Mouse (Mus musculus) heart, postnatal 4 days (tissue): Measurements from ENCODE around the gene Ror2. TPM values are rescaled to one million over a fixed set of nuclear protein-coding genes. Genes with fewer than 3 reads are reported as not detected.
A peak's percentile ranks its signal among the peaks of the same experiment; 100 is the strongest.
"Not testable (repeated sequence)": the region's sequence is repeated elsewhere in the genome, so short reads cannot be mapped to it uniquely, and the experiment has no call there.

Source experiments
- DNase-seq: peaks from one replicate; pipeline ENCODE4 v3.0.0; 2021
- total RNA-seq, 2 experiments: library from RNA; stranded (reverse); gene quantifications; 2 replicates each; pipeline ENCODE4 v1.2.3; 2021

The Ror2 gene
- 10 to 100 TPM; 13.2 to 14.6 TPM for total RNA-seq

GRCm38 (mm10) chr13:53285756-53286361, at the start of gene Ror2:
Gene Ror2 (minus strand): TSS chr13:53286124.
- DNase-seq: peak; percentile 87

GRCm38 (mm10) chr13:53333769-53334168, 47.8 kb upstream of the Ror2 start:
- no peak for DNase-seq

GRCm38 (mm10) chr13:53330246-53330645, 44.3 kb upstream of the Ror2 start:
- DNase-seq: no peak

GRCm38 (mm10) chr13:53325531-53325930, 39.6 kb upstream of the Ror2 start:
- no peak for DNase-seq

GRCm38 (mm10) chr13:53323661-53324060, 37.7 kb upstream of the Ror2 start:
- DNase-seq: no peak

- no peak for DNase-seq
Observed at GRCm38 (mm10) chr13:53320899-53321298, 35.0 kb upstream of the Ror2 start.

GRCm38 (mm10) chr13:53316515-53317295, 30.8 kb upstream of the Ror2 start:
- no peak for DNase-seq

- not testable (repeated sequence) for DNase-seq
Observed at GRCm38 (mm10) chr13:53315757-53316156, 29.8 kb upstream of the Ror2 start.

- no peak for DNase-seq
Observed at GRCm38 (mm10) chr13:53310442-53310841, 24.5 kb upstream of the Ror2 start.

- peak; percentile 42 for DNase-seq
Observed at GRCm38 (mm10) chr13:53309661-53310160, 23.8 kb upstream of the Ror2 start.

- DNase-seq: no peak
Observed at GRCm38 (mm10) chr13:53309148-53309547, 23.2 kb upstream of the Ror2 start.

GRCm38 (mm10) chr13:53306836-53307235, 20.9 kb upstream of the Ror2 start:
- DNase-seq: no peak

- no peak for DNase-seq
Observed at GRCm38 (mm10) chr13:53305256-53305655, 19.3 kb upstream of the Ror2 start.

- DNase-seq: no peak
Observed at GRCm38 (mm10) chr13:53302688-53303087, 16.8 kb upstream of the Ror2 start.

- no peak for DNase-seq
Observed at GRCm38 (mm10) chr13:53293065-53293464, 7.1 kb upstream of the Ror2 start.

- no peak for DNase-seq
Observed at GRCm38 (mm10) chr13:53292244-53292643, 6.3 kb upstream of the Ror2 start.

GRCm38 (mm10) chr13:53285261-53285755, 616 bp downstream of the Ror2 start:
- peak; percentile 62 for DNase-seq

- peak; percentile 40 for DNase-seq
Observed at GRCm38 (mm10) chr13:53284740-53285191, 1.2 kb downstream of the Ror2 start.

GRCm38 (mm10) chr13:53281604-53282396, 4.1 kb downstream of the Ror2 start:
- no peak for DNase-seq

GRCm38 (mm10) chr13:53278908-53279307, 7.0 kb downstream of the Ror2 start:
- no peak for DNase-seq

- DNase-seq: no peak
Observed at GRCm38 (mm10) chr13:53276381-53276780, 9.5 kb downstream of the Ror2 start.

- DNase-seq: no peak
Observed at GRCm38 (mm10) chr13:53275778-53276177, 10.1 kb downstream of the Ror2 start.

- peak; percentile 15 for DNase-seq
Observed at GRCm38 (mm10) chr13:53274771-53275170, 11.2 kb downstream of the Ror2 start.
